Mouse (Mus musculus) gastrocnemius, postnatal 25 days (tissue): ENCODE measurements around the gene Dnajc28. TPM values are rescaled to one million over a fixed set of nuclear protein-coding genes. Genes with fewer than 3 reads are reported as not detected.

Experiments
- DNase-seq: peaks from one replicate; pipeline ENCODE4 v3.0.0; 2022
- total RNA-seq, 2 experiments: library from RNA; stranded (reverse); gene quantifications; 1 replicate in 1 of 2; 2 replicates in 1 of 2; pipeline ENCODE4 v1.2.3; 2021

Gene Dnajc28
- total RNA-seq, 2 experiments from 2014 or later = 11.8 to 12.7 TPM

DNA sequence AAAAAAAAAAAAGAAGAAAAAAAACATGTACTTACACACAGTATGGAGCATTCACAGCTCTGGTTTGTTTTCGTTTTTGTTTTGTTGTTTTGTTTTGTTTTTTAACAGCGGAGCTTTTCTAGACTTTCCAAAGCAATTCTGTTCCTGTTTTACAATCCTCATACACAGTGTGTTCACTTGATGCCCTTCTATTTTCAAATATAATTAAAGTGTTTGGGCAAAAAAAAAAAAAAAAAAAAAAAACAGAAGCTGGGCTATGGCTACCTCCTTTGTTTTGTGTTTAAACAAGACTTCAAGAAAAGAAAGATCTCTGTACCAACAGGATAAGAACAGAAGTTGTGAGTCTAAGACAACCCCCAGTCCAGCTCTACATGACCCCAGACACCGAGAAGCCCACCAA is 30.1 kb downstream of the Dnajc28 start:
- DNase-seq = no peak

- DNase-seq = no peak
Measured at GRCm38 (mm10) chr16:91587730-91588453, 30.9 kb downstream of the Dnajc28 start.

DNA sequence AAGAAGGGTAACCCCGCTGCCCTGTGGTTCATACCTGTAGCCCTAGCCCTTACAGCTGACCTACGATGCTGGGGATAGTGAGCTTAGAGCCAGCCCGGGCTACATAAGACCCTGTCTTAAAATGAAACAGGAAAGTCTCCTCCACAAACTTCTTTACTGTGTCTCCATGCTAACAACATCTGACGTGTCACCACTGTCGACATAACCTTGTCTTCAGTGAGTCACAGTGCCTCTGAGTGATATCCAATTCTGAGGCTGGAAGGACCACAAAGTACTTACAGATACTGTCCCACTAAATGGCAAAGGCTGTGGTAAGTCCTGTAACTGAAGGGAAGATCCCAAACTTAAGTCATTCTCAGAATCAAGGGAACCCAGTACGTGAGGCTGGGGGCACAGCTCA is 32.6 kb downstream of the Dnajc28 start:
- no peak for DNase-seq

DNA sequence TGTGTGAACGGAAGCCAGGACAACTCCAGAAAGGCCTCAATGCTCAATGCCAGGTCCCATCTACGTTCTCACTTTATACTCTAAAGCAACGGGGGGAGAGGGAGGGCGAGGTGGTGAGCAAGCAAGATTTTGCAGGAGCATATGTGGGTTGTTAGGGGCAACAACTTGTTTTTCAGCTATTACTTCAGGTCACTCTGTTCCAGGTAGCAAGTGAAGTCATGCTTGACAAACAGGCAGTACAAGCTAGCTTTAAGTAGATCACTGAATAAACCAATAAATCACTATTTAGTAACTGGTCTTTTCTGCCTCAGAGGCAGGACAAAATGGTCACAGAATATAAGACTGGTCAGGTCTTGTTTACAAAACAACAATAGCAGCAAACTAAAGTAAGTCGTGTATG is 33.2 kb downstream of the Dnajc28 start:
- DNase-seq = no peak

DNA sequence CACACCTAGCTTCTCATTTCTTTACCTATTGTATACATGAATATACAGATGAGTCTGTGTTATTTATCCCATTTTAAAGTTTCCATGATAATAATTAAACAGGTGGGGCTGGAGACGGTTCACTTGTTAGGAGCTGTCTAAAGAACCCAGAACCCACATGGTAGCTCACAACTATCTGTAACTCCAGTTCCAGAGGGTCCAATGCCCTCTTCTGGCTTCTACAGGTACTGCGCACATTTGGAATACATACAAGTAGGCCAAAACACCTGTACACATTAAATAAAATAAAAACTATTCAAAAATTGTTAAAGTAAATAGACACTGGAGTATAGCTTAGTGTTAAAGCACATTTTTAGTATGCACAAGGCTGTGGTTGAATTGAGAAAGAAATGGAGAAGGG is 36.5 kb downstream of the Dnajc28 start:
- DNase-seq = no peak

GRCm38 (mm10) chr16:91578980-91579720 is 39.7 kb downstream of the Dnajc28 start:
- DNase-seq = no peak

DNA sequence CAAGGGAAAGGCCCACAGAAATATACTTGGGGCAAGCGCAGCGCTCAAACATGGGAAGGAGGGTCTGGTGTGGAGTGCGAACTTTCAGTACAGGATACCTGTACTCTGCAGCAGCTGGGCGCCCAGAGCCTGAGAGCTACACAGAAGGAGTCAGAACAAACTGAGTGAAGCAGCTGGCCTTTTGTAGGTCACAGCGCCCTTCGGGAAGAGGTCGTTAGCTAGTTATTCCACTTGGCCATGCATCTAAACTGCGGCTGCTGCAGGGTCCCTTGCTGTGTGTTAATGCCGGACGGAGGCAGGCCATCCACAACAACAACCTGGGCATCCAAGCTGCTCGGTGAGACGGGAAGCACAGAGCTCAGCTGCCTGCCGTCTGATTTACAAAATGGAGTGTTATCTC is 43.7 kb downstream of the Dnajc28 start:
- no peak for DNase-seq

DNA sequence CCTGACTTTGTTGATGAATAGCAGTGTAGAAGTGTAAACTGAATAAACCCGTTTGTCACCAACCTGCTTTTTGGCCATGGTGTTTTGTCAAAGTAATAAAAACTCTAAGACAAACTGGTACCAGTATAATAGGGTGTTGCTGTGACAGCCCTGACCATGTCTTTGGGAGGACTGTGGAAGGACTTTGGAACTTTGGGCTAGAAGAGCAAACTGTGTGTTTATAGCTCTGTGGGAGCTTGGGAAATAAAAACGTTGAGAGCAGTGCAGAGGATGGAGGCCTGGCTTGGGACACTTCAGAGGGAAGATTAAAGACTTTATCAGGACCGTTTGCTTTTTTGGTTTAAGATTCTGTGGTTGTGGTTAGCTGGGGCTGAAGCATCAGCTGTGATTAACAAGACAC is 47.7 kb downstream of the Dnajc28 start:
- no peak for DNase-seq

- DNase-seq = no peak
Measured at GRCm38 (mm10) chr16:91568960-91569359, 49.9 kb downstream of the Dnajc28 start.

GRCm38 (mm10) chr16:91566002-91566401 is 52.8 kb downstream of the Dnajc28 start:
- DNase-seq = no peak

DNA sequence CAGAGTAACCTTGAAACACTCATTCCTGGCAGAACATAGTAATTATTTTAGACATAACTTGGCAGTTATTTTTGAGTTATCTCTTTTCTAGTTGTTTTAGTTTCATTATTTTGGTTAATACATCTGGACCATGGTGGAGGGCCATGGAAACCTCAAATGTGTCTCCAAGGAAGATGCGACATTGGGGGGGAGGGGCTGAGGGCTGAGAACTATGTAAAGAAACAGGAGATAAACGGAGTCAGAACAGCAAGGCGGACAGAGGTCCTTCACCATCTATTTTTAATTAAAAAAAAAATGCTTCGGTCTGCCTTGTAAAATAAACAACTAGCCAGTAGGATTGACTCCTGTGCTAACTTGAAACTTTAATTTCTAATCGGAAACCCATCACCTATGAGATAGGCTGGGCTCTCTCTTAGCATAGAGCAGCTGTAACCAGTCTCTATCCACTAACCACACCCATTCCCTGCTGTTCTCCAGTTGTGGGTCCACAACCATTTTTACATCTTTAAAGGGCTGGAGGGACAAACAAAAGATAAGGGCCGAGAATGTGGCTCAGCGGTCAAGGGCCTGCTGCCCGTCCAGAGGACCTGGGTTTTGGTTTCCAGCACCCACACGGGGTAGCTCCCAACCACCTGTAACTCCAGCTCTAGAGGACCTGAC is 53.4 kb downstream of the Dnajc28 start:
- DNase-seq = no peak

DNA sequence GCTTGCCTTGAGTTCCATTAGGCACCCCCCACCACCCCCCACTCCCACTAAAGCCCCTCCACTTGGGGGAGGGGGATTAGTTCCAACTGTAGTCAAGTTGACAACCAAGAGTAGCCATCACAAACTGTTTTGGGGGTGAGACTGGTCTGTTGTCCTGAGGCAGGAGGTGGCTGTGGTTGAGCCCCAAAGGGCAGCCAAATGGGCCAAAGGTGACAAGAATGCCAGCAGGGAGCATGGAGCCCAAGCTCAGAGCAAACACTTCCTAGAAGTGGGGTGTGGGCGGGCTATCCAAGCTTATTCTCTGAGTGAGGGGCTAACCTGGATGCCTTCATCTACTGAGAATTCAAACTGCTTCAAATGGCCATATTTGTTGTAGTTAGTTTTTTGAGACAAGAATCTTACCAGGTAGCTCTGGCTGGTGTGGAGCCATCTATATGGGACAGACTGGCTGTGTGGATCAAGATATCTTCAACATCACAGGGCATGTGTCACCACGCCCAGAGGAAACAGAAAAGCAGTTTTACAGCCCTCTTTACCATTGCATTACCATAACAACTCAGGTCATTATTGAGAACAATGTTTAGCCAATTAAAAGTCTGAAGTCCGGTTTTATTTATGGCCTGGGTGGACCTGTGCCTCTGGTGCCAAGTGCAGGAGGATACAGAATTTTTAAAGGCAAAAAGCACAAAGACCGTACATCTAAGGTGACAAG is 54.1 kb downstream of the Dnajc28 start:
- DNase-seq = no peak

Other genes starting within 250 kb of the Dnajc28 start
- 1 to 10 TPM; 7.1 to 10.0 TPM for gene Ifnar2, start 246.2 kb downstream of the Dnajc28 start, total RNA-seq
- gene Gm21970, start 227.3 kb downstream of the Dnajc28 start, total RNA-seq = not detected
- 1 to 10 TPM; 5.0 to 6.3 TPM for gene Il10rb, start 212.9 kb downstream of the Dnajc28 start, total RNA-seq
- gene Ifnar1, start 133.8 kb downstream of the Dnajc28 start, total RNA-seq = 10 to 100 TPM; 11.3 to 15.4 TPM
- gene Ifngr2, start 72.0 kb downstream of the Dnajc28 start, total RNA-seq = 10 to 100 TPM; 50.5 to 71.4 TPM
- gene Tmem50b, start 21.2 kb downstream of the Dnajc28 start, total RNA-seq = 10 to 100 TPM; 18.2 to 18.5 TPM
- 10 to 100 TPM; 49.2 to 56.0 TPM for gene Gart, start 27.9 kb upstream of the Dnajc28 start, total RNA-seq
- 10 to 100 TPM; 89.3 to 90.5 TPM for gene Son, start 28.5 kb upstream of the Dnajc28 start, total RNA-seq
- gene Donson, start 69.7 kb upstream of the Dnajc28 start, total RNA-seq = 1 to 10 TPM in 1 of 2 experiments, under 1 TPM in 1; 0.84 to 1.1 TPM
- 10 to 100 TPM; 12.1 to 20.0 TPM for gene Cryzl1, start 109.9 kb upstream of the Dnajc28 start, total RNA-seq
- gene Itsn1, start 110.3 kb upstream of the Dnajc28 start, total RNA-seq = 10 to 100 TPM; 55.3 to 60.5 TPM